Mouse (Mus musculus): ENCODE measurements at regions not wholly inside any gene's neighbourhood (a gene's known extent, or its start where the extent isn't known, plus 50 kb on each side); places are given as distances from the start of the nearest gene placed in this dataset.

- no peak overlapping the region for H3K4me3 ChIP-seq (ENCODE audit: insufficient read depth, poor library complexity, severe bottlenecking)
- TF ChIP-seq FOSL1 (IDR thresholded peaks at IDR 0.05; ENCODE audit: insufficient read depth, low read length, poor library complexity, severe bottlenecking) (no peak), MYOD1 (IDR thresholded peaks at IDR 0.05; ENCODE audit: control insufficient read depth, insufficient read length, low read depth) (no peak), CEBPB (IDR thresholded peaks at IDR 0.05; ENCODE audit: low read depth) (no peak), MAX (IDR thresholded peaks at IDR 0.05) (no peak), CTCF (IDR thresholded peaks at IDR 0.05; ENCODE audit: control insufficient read depth, insufficient read depth, insufficient read length) (no peak), MYOG (IDR thresholded peaks at IDR 0.05; ENCODE audit: control insufficient read depth, extremely low read depth, insufficient read length) (no peak), USF1 (IDR thresholded peaks at IDR 0.05; ENCODE audit: low read depth) (no peak)
- H3K27me3 ChIP-seq (ENCODE audit: control insufficient read depth, insufficient read depth, insufficient read length): no peaks in the 10 kb centered on the region
- H3K79me3 ChIP-seq (ENCODE audit: low read depth): no peaks in the 10 kb centered on the region
- H3ac ChIP-seq (ENCODE audit: control insufficient read depth, insufficient read length, low read depth): no peak overlapping the region
- H3K36me3 ChIP-seq (ENCODE audit: control insufficient read depth, insufficient read depth): no peaks in the 10 kb centered on the region
- H3K79me2 ChIP-seq (ENCODE audit: control insufficient read depth, insufficient read depth): no peaks in the 10 kb centered on the region
Observed at GRCm38 (mm10) chr9:63087195-63087594, 61.6 kb downstream of the Skor1 start.

- H3ac ChIP-seq (ENCODE audit: control insufficient read depth, insufficient read length, low read depth): no peak overlapping the region
- no peaks in the 10 kb centered on the region for H3K27me3 ChIP-seq (ENCODE audit: control insufficient read depth, insufficient read depth, insufficient read length)
- no peak for TF ChIP-seq CEBPB (IDR thresholded peaks at IDR 0.05; ENCODE audit: low read depth)
- no peak for TF ChIP-seq FOSL1 (IDR thresholded peaks at IDR 0.05; ENCODE audit: insufficient read depth, low read length, poor library complexity, severe bottlenecking)
Observed at GRCm38 (mm10) chr9:63086671-63087070, 62.1 kb downstream of the Skor1 start.

GRCm38 (mm10) chr9:63082830-63083229 lies 65.9 kb downstream of the Skor1 start:
- no peak for TF ChIP-seq MAX (IDR thresholded peaks at IDR 0.05)
- TF ChIP-seq CTCF (IDR thresholded peaks at IDR 0.05; ENCODE audit: control insufficient read depth, insufficient read depth, insufficient read length): no peak
- no peak for TF ChIP-seq FOSL1 (IDR thresholded peaks at IDR 0.05; ENCODE audit: insufficient read depth, low read length, poor library complexity, severe bottlenecking)
- TF ChIP-seq CEBPB (IDR thresholded peaks at IDR 0.05; ENCODE audit: low read depth): no peak
- no peak for TF ChIP-seq MYOG (IDR thresholded peaks at IDR 0.05; ENCODE audit: control insufficient read depth, extremely low read depth, insufficient read length)
- TF ChIP-seq MYOD1 (IDR thresholded peaks at IDR 0.05; ENCODE audit: control insufficient read depth, insufficient read length, low read depth): no peak
- TF ChIP-seq USF1 (IDR thresholded peaks at IDR 0.05; ENCODE audit: low read depth): no peak
- H3K27me3 ChIP-seq (ENCODE audit: control insufficient read depth, insufficient read depth, insufficient read length): no peaks in the 10 kb centered on the region
- no peaks in the 10 kb centered on the region for H3K79me2 ChIP-seq (ENCODE audit: control insufficient read depth, insufficient read depth)
- no peak overlapping the region for H3ac ChIP-seq (ENCODE audit: control insufficient read depth, insufficient read length, low read depth)
- no peaks in the 10 kb centered on the region for H3K36me3 ChIP-seq (ENCODE audit: control insufficient read depth, insufficient read depth)
- no peak overlapping the region for H3K4me3 ChIP-seq (ENCODE audit: insufficient read depth, poor library complexity, severe bottlenecking)
- H3K79me3 ChIP-seq (ENCODE audit: low read depth): no peaks in the 10 kb centered on the region

More at GRCm38 (mm10) chr9:63086671-63087070, 62.1 kb downstream of the Skor1 start:
- H3K79me2 ChIP-seq (ENCODE audit: control insufficient read depth, insufficient read depth): no peaks in the 10 kb centered on the region
- no peaks in the 10 kb centered on the region for H3K79me3 ChIP-seq (ENCODE audit: low read depth)
- no peak overlapping the region for H3K4me3 ChIP-seq (ENCODE audit: insufficient read depth, poor library complexity, severe bottlenecking)
- H3K36me3 ChIP-seq (ENCODE audit: control insufficient read depth, insufficient read depth): no peaks in the 10 kb centered on the region

GRCm38 (mm10) chr9:63082311-63082710 lies 66.5 kb downstream of the Skor1 start:
- H3K36me3 ChIP-seq (ENCODE audit: control insufficient read depth, insufficient read depth): no peaks in the 10 kb centered on the region
- H3K4me3 ChIP-seq (ENCODE audit: insufficient read depth, poor library complexity, severe bottlenecking): no peak overlapping the region
- TF ChIP-seq CTCF (IDR thresholded peaks at IDR 0.05; ENCODE audit: control insufficient read depth, insufficient read depth, insufficient read length) (no peak), MAX (IDR thresholded peaks at IDR 0.05) (no peak), CEBPB (IDR thresholded peaks at IDR 0.05; ENCODE audit: low read depth) (no peak), USF1 (IDR thresholded peaks at IDR 0.05; ENCODE audit: low read depth) (no peak), MYOD1 (IDR thresholded peaks at IDR 0.05; ENCODE audit: control insufficient read depth, insufficient read length, low read depth) (no peak), FOSL1 (IDR thresholded peaks at IDR 0.05; ENCODE audit: insufficient read depth, low read length, poor library complexity, severe bottlenecking) (no peak), MYOG (IDR thresholded peaks at IDR 0.05; ENCODE audit: control insufficient read depth, extremely low read depth, insufficient read length) (no peak)
- H3K79me3 ChIP-seq (ENCODE audit: low read depth): no peaks in the 10 kb centered on the region
- no peaks in the 10 kb centered on the region for H3K79me2 ChIP-seq (ENCODE audit: control insufficient read depth, insufficient read depth)
- H3K27me3 ChIP-seq (ENCODE audit: control insufficient read depth, insufficient read depth, insufficient read length): no peaks in the 10 kb centered on the region
- H3ac ChIP-seq (ENCODE audit: control insufficient read depth, insufficient read length, low read depth): no peak overlapping the region

GRCm38 (mm10) chr9:63080406-63080805 lies 68.4 kb downstream of the Skor1 start:
- H3ac ChIP-seq (ENCODE audit: control insufficient read depth, insufficient read length, low read depth): no peak overlapping the region
- H3K4me3 ChIP-seq (ENCODE audit: insufficient read depth, poor library complexity, severe bottlenecking): no peak overlapping the region
- no peaks in the 10 kb centered on the region for H3K79me3 ChIP-seq (ENCODE audit: low read depth)
- no peaks in the 10 kb centered on the region for H3K27me3 ChIP-seq (ENCODE audit: control insufficient read depth, insufficient read depth, insufficient read length)
- TF ChIP-seq USF1 (IDR thresholded peaks at IDR 0.05; ENCODE audit: low read depth) (no peak), CEBPB (IDR thresholded peaks at IDR 0.05; ENCODE audit: low read depth) (no peak), MAX (IDR thresholded peaks at IDR 0.05) (no peak)
- no peaks in the 10 kb centered on the region for H3K79me2 ChIP-seq (ENCODE audit: control insufficient read depth, insufficient read depth)
- no peaks in the 10 kb centered on the region for H3K36me3 ChIP-seq (ENCODE audit: control insufficient read depth, insufficient read depth)

GRCm38 (mm10) chr9:63075252-63075651 lies 73.5 kb downstream of the Skor1 start:
- H3K79me3 ChIP-seq (ENCODE audit: low read depth): no peaks in the 10 kb centered on the region
- TF ChIP-seq MAX (IDR thresholded peaks at IDR 0.05) (no peak), MYOG (IDR thresholded peaks at IDR 0.05; ENCODE audit: control insufficient read depth, extremely low read depth, insufficient read length) (no peak), CEBPB (IDR thresholded peaks at IDR 0.05; ENCODE audit: low read depth) (no peak), CTCF (IDR thresholded peaks at IDR 0.05; ENCODE audit: control insufficient read depth, insufficient read depth, insufficient read length) (no peak), USF1 (IDR thresholded peaks at IDR 0.05; ENCODE audit: low read depth) (no peak), MYOD1 (IDR thresholded peaks at IDR 0.05; ENCODE audit: control insufficient read depth, insufficient read length, low read depth) (no peak), FOSL1 (IDR thresholded peaks at IDR 0.05; ENCODE audit: insufficient read depth, low read length, poor library complexity, severe bottlenecking) (no peak)
- no peak overlapping the region for H3ac ChIP-seq (ENCODE audit: control insufficient read depth, insufficient read length, low read depth)
- no peak overlapping the region for H3K4me3 ChIP-seq (ENCODE audit: insufficient read depth, poor library complexity, severe bottlenecking)
- H3K27me3 ChIP-seq (ENCODE audit: control insufficient read depth, insufficient read depth, insufficient read length): no peaks in the 10 kb centered on the region
- H3K36me3 ChIP-seq (ENCODE audit: control insufficient read depth, insufficient read depth): no peaks in the 10 kb centered on the region
- H3K79me2 ChIP-seq (ENCODE audit: control insufficient read depth, insufficient read depth): no peaks in the 10 kb centered on the region
